Mouse (Mus musculus): ENCODE results near the gene Fhit. TPM values are rescaled to one million over a fixed set of nuclear protein-coding genes. Genes with fewer than 3 reads are reported as not detected.
"Not testable (repeated sequence)": the region's sequence is repeated elsewhere in the genome, so short reads cannot be mapped to it uniquely, and the experiment has no call there.

Gene Fhit
- polyA plus RNA-seq, 1 experiment from 2014 or later: 1.9 TPM

GRCm38 (mm10) chr14:9899494-9899893 is 1262.3 kb downstream of the Fhit start:
- Histone ChIP-seq H3K4me1 (ENCODE audit: control insufficient read depth, low read depth, low read length) (no peaks in the 10 kb centered on the region), H3K27ac (ENCODE audit: low read length) (no peak overlapping the region), H3K36me3 (ENCODE audit: control insufficient read depth, insufficient read depth) (no peaks in the 10 kb centered on the region), H3K9ac (ENCODE audit: low read depth, low read length) (no peak overlapping the region), H3K27me3 (ENCODE audit: control insufficient read depth, insufficient read depth, low read depth, low read length) (no peaks in the 10 kb centered on the region), H3K4me3 (ENCODE audit: low read depth, low read length) (no peak overlapping the region), H3K4me2 (ENCODE audit: low read depth, low read length) (no peak overlapping the region), H3K9me3 (replicated peaks; ENCODE audit: control insufficient read depth, low read length) (no peaks in the 10 kb centered on the region)
- WGBS (ENCODE audit: insufficient replicate concordance): 68% methylated on average over 2 of the region's 2 CpGs
- no peak for ATAC-seq (ENCODE audit: low read depth)

GRCm38 (mm10) chr14:9896556-9896955 is 1265.3 kb downstream of the Fhit start:
- H3K4me1 ChIP-seq (ENCODE audit: control insufficient read depth, low read depth, low read length): no peaks in the 10 kb centered on the region
- no peak overlapping the region for H3K27ac ChIP-seq (ENCODE audit: low read length)
- 61% methylated on average over 1 of the region's 1 CpGs for WGBS (ENCODE audit: insufficient replicate concordance)
- no peak overlapping the region for H3K9ac ChIP-seq (ENCODE audit: low read depth, low read length)
- H3K4me3 ChIP-seq (ENCODE audit: low read depth, low read length): no peak overlapping the region
- H3K9me3 ChIP-seq (replicated peaks; ENCODE audit: control insufficient read depth, low read length): no peaks in the 10 kb centered on the region
- H3K27me3 ChIP-seq (ENCODE audit: control insufficient read depth, insufficient read depth, low read depth, low read length): no peaks in the 10 kb centered on the region
- no peak overlapping the region for H3K4me2 ChIP-seq (ENCODE audit: low read depth, low read length)
- H3K36me3 ChIP-seq (ENCODE audit: control insufficient read depth, insufficient read depth): no peaks in the 10 kb centered on the region
- ATAC-seq (ENCODE audit: low read depth): no peak

- H3K27me3 ChIP-seq (ENCODE audit: control insufficient read depth, insufficient read depth, low read depth, low read length): no peaks in the 10 kb centered on the region
- 19% methylated on average over 2 of the region's 2 CpGs for WGBS (ENCODE audit: insufficient replicate concordance)
- H3K4me2 ChIP-seq (ENCODE audit: low read depth, low read length): no peak overlapping the region
- no peak for ATAC-seq (ENCODE audit: low read depth)
- H3K9me3 ChIP-seq (replicated peaks; ENCODE audit: control insufficient read depth, low read length): no peaks in the 10 kb centered on the region
- H3K4me1 ChIP-seq (ENCODE audit: control insufficient read depth, low read depth, low read length): no peaks in the 10 kb centered on the region
- no peak overlapping the region for H3K27ac ChIP-seq (ENCODE audit: low read length)
- H3K36me3 ChIP-seq (ENCODE audit: control insufficient read depth, insufficient read depth): no peaks in the 10 kb centered on the region
- no peak overlapping the region for H3K9ac ChIP-seq (ENCODE audit: low read depth, low read length)
- no peak overlapping the region for H3K4me3 ChIP-seq (ENCODE audit: low read depth, low read length)
These were observed 1309.8 kb downstream of the Fhit start for GRCm38 (mm10) chr14:9852041-9852440.

GRCm38 (mm10) chr14:9832290-9832689 is 1329.5 kb downstream of the Fhit start:
- no peak overlapping the region for H3K9ac ChIP-seq (ENCODE audit: low read depth, low read length)
- H3K4me3 ChIP-seq (ENCODE audit: low read depth, low read length): no peak overlapping the region
- H3K4me1 ChIP-seq (ENCODE audit: control insufficient read depth, low read depth, low read length): no peaks in the 10 kb centered on the region
- no peak for ATAC-seq (ENCODE audit: low read depth)
- H3K36me3 ChIP-seq (ENCODE audit: control insufficient read depth, insufficient read depth): no peaks in the 10 kb centered on the region
- no peaks in the 10 kb centered on the region for H3K9me3 ChIP-seq (replicated peaks; ENCODE audit: control insufficient read depth, low read length)
- H3K27me3 ChIP-seq (ENCODE audit: control insufficient read depth, insufficient read depth, low read depth, low read length): no peaks in the 10 kb centered on the region
- no peak overlapping the region for H3K4me2 ChIP-seq (ENCODE audit: low read depth, low read length)
- H3K27ac ChIP-seq (ENCODE audit: low read length): no peak overlapping the region

- 24% methylated on average over 8 of the region's 8 CpGs for WGBS (ENCODE audit: insufficient replicate concordance)
- H3K9me3 ChIP-seq (replicated peaks; ENCODE audit: control insufficient read depth, low read length); ATAC-seq (ENCODE audit: low read depth); H3K4me1 ChIP-seq (ENCODE audit: control insufficient read depth, low read depth, low read length); H3K27me3 ChIP-seq (ENCODE audit: control insufficient read depth, insufficient read depth, low read depth, low read length); H3K27ac ChIP-seq (ENCODE audit: low read length); H3K36me3 ChIP-seq (ENCODE audit: control insufficient read depth, insufficient read depth); H3K9ac ChIP-seq (ENCODE audit: low read depth, low read length); H3K4me3 ChIP-seq (ENCODE audit: low read depth, low read length); H3K4me2 ChIP-seq (ENCODE audit: low read depth, low read length): not testable (repeated sequence)
These were observed 1333.1 kb downstream of the Fhit start for GRCm38 (mm10) chr14:9828699-9829240.

- no peaks in the 10 kb centered on the region for H3K27me3 ChIP-seq (ENCODE audit: control insufficient read depth, insufficient read depth, low read depth, low read length)
- no peak for ATAC-seq (ENCODE audit: low read depth)
- no peak overlapping the region for H3K27ac ChIP-seq (ENCODE audit: low read length)
- WGBS (ENCODE audit: insufficient replicate concordance): 75% methylated on average over 4 of the region's 4 CpGs
- H3K9me3 ChIP-seq (replicated peaks; ENCODE audit: control insufficient read depth, low read length): no peaks in the 10 kb centered on the region
- H3K4me3 ChIP-seq (ENCODE audit: low read depth, low read length): no peak overlapping the region
- no peak overlapping the region for H3K4me2 ChIP-seq (ENCODE audit: low read depth, low read length)
- no peaks in the 10 kb centered on the region for H3K36me3 ChIP-seq (ENCODE audit: control insufficient read depth, insufficient read depth)
- H3K4me1 ChIP-seq (ENCODE audit: control insufficient read depth, low read depth, low read length): no peaks in the 10 kb centered on the region
- H3K9ac ChIP-seq (ENCODE audit: low read depth, low read length): no peak overlapping the region
These were observed 1345.9 kb downstream of the Fhit start for GRCm38 (mm10) chr14:9815963-9816362.

GRCm38 (mm10) chr14:9811847-9812321 is 1350.0 kb downstream of the Fhit start:
- H3K4me1 ChIP-seq (ENCODE audit: control insufficient read depth, low read depth, low read length): no peaks in the 10 kb centered on the region
- 61% methylated on average over 9 of the region's 9 CpGs for WGBS (ENCODE audit: insufficient replicate concordance)
- H3K4me3 ChIP-seq (ENCODE audit: low read depth, low read length): no peak overlapping the region
- no peak for ATAC-seq (ENCODE audit: low read depth)
- no peak overlapping the region for H3K27ac ChIP-seq (ENCODE audit: low read length)
- no peaks in the 10 kb centered on the region for H3K9me3 ChIP-seq (replicated peaks; ENCODE audit: control insufficient read depth, low read length)
- no peaks in the 10 kb centered on the region for H3K27me3 ChIP-seq (ENCODE audit: control insufficient read depth, insufficient read depth, low read depth, low read length)
- H3K36me3 ChIP-seq (ENCODE audit: control insufficient read depth, insufficient read depth): no peaks in the 10 kb centered on the region
- H3K9ac ChIP-seq (ENCODE audit: low read depth, low read length): no peak overlapping the region
- H3K4me2 ChIP-seq (ENCODE audit: low read depth, low read length): no peak overlapping the region

- Histone ChIP-seq H3K4me2 (ENCODE audit: low read depth, low read length) (no peak overlapping the region), H3K4me1 (ENCODE audit: control insufficient read depth, low read depth, low read length) (no peaks in the 10 kb centered on the region), H3K9ac (ENCODE audit: low read depth, low read length) (no peak overlapping the region), H3K9me3 (replicated peaks; ENCODE audit: control insufficient read depth, low read length) (no peaks in the 10 kb centered on the region), H3K27me3 (ENCODE audit: control insufficient read depth, insufficient read depth, low read depth, low read length) (no peaks in the 10 kb centered on the region), H3K27ac (ENCODE audit: low read length) (no peak overlapping the region), H3K36me3 (ENCODE audit: control insufficient read depth, insufficient read depth) (no peaks in the 10 kb centered on the region), H3K4me3 (ENCODE audit: low read depth, low read length) (no peak overlapping the region)
- ATAC-seq (ENCODE audit: low read depth): no peak
- WGBS (ENCODE audit: insufficient replicate concordance): 58% methylated on average over 7 of the region's 7 CpGs
These were observed 1350.5 kb downstream of the Fhit start for GRCm38 (mm10) chr14:9811177-9811846.

- H3K9me3 ChIP-seq (replicated peaks; ENCODE audit: control insufficient read depth, low read length): no peaks in the 10 kb centered on the region
- no peaks in the 10 kb centered on the region for H3K36me3 ChIP-seq (ENCODE audit: control insufficient read depth, insufficient read depth)
- no peak overlapping the region for H3K4me3 ChIP-seq (ENCODE audit: low read depth, low read length)
- H3K27me3 ChIP-seq (ENCODE audit: control insufficient read depth, insufficient read depth, low read depth, low read length): no peaks in the 10 kb centered on the region
- no peak overlapping the region for H3K27ac ChIP-seq (ENCODE audit: low read length)
- no peaks in the 10 kb centered on the region for H3K4me1 ChIP-seq (ENCODE audit: control insufficient read depth, low read depth, low read length)
- no peak for ATAC-seq (ENCODE audit: low read depth)
- no peak overlapping the region for H3K4me2 ChIP-seq (ENCODE audit: low read depth, low read length)
- H3K9ac ChIP-seq (ENCODE audit: low read depth, low read length): no peak overlapping the region
These were observed 1368.4 kb downstream of the Fhit start for GRCm38 (mm10) chr14:9793403-9793802.
